Mouse (Mus musculus) lung, embryonic 16.5 days (tissue): ENCODE measurements at regions not wholly inside any gene's neighbourhood (a gene's known extent, or its start where the extent isn't known, plus 50 kb on each side); places are given as distances from the start of the nearest gene placed in this dataset.

Source experiments
- ATAC-seq: fragments of 200-750 bp; cut with Nextera tagmentation; 2 replicates; pipeline ENCODE4 v1.8.0; 2017; ENCODE audit warnings: low read depth, mild to moderate bottlenecking, moderate library complexity
- H3K27ac ChIP-seq: fragments of 300-500 bp; sonication (generic); 2 replicates; pipeline ENCODE4 v1.5.1; 2014; ENCODE audit warnings: mild to moderate bottlenecking, control low read depth, low read length
- H3K27me3 ChIP-seq: fragments of 300-500 bp; sonication (generic); 2 replicates; pipeline ENCODE4 v1.6.1; 2014; ENCODE audit warnings: low read depth, low read length, mixed read lengths; ENCODE audit not compliant: control insufficient read depth, insufficient read depth
- H3K36me3 ChIP-seq: fragments of 300-500 bp; sonication (generic); 2 replicates; pipeline ENCODE4 v1.6.1; 2014; ENCODE audit warnings: low read length; ENCODE audit not compliant: control insufficient read depth, insufficient read depth
- H3K4me1 ChIP-seq: fragments of 300-500 bp; sonication (generic); replicated peaks from 2 replicates; pipeline ENCODE4 v1.6.1; 2014; ENCODE audit warnings: low read length, mixed read lengths; ENCODE audit not compliant: control insufficient read depth, insufficient read depth
- H3K4me2 ChIP-seq: fragments of 300-500 bp; sonication (generic); 2 replicates; pipeline ENCODE4 v1.6.1; 2014; ENCODE audit warnings: low read depth, low read length, control low read depth
- H3K4me3 ChIP-seq: fragments of 300-500 bp; sonication (generic); 2 replicates; pipeline ENCODE4 v1.5.1; 2014; ENCODE audit warnings: mild to moderate bottlenecking, low read length, control low read depth
- H3K9ac ChIP-seq: fragments of 300-500 bp; sonication (generic); 2 replicates; pipeline ENCODE4 v1.6.1; 2014; ENCODE audit warnings: low read length, control low read depth
- H3K9me3 ChIP-seq: fragments of 300-500 bp; sonication (generic); 2 replicates; pipeline ENCODE4 v1.6.1; 2016; ENCODE audit warnings: low read length; ENCODE audit not compliant: control insufficient read depth
- WGBS: fragments of 180-500 bp; shearing (Covaris S2); extraction: QIAGEN DNeasy Blood & Tissue Kit; methylation state at CpG from one replicate; pipeline ENCODE4 v1.1.7; 2014; 5-methylcytosine and 5-hydroxymethylcytosine counted together

DNA sequence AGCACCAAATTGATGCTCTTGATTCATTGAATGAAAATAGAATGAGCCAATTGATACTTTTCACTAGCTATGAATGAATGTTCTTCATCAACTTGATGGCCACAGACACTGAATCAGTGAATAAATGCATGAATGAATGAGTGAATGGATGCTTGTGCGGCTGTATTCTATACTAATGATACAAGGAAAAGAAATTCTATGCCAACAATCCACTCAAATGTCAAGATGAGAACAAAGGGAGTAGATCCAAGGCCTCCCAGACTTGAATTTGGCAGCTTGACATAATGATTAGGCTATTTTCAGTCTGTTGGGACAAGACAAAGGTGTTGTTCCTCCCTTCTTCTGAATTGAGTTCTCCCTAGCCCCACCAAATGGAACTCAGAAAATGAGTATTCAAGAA is 393.1 kb downstream of the Btg1 start:
- H3K27me3 ChIP-seq, result no peaks in the 10 kb centered on the region
- no peak for ATAC-seq
- H3K4me1 ChIP-seq, result no peaks in the 10 kb centered on the region
- no peak overlapping the region for H3K27ac ChIP-seq
- no peaks in the 10 kb centered on the region for H3K36me3 ChIP-seq
- no peak overlapping the region for H3K4me3 ChIP-seq
- no peaks in the 10 kb centered on the region for H3K9me3 ChIP-seq
- no peak overlapping the region for H3K4me2 ChIP-seq
- no peak overlapping the region for H3K9ac ChIP-seq
- WGBS, result 85% methylated on average over 1 of the region's 1 CpGs

DNA sequence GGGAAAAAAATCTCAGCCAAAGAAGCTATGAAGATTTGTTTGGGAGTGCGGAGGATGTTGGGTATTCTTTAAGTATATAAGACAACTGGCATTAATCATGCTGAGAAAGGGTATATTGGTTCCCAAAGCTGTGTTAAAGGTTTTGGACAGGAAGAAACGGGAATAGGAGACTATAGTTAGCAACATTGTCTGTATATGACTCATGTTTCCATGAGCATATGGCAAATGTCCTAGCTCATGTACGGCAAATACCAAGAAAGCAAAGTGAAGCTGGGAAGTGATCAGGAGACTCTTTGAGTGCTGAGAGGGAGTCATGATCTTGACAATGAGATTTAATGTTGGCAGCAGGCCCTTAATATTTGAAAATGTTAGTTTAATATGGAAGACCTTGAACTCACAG is 401.8 kb downstream of the Btg1 start:
- Histone ChIP-seq H3K36me3 (no peaks in the 10 kb centered on the region), H3K27me3 (no peaks in the 10 kb centered on the region), H3K27ac (no peak overlapping the region), H3K9me3 (no peaks in the 10 kb centered on the region), H3K4me3 (no peak overlapping the region), H3K9ac (no peak overlapping the region), H3K4me1 (no peaks in the 10 kb centered on the region), H3K4me2 (no peak overlapping the region)
- no peak for ATAC-seq
- WGBS, result 53% methylated on average over 3 of the region's 3 CpGs

- no peak overlapping the region for H3K4me2 ChIP-seq
- H3K9ac ChIP-seq, result no peak overlapping the region
- no peaks in the 10 kb centered on the region for H3K4me1 ChIP-seq
- 72% methylated on average over 5 of the region's 5 CpGs for WGBS
- no peaks in the 10 kb centered on the region for H3K36me3 ChIP-seq
- H3K9me3 ChIP-seq, result no peaks in the 10 kb centered on the region
- H3K27me3 ChIP-seq, result no peaks in the 10 kb centered on the region
- H3K4me3 ChIP-seq, result no peak overlapping the region
- no peak overlapping the region for H3K27ac ChIP-seq
- ATAC-seq, result no peak
These were observed 412.0 kb downstream of the Btg1 start for GRCm38 (mm10) chr10:97028776-97029175.

- Histone ChIP-seq H3K4me3 (no peak overlapping the region), H3K4me1 (no peaks in the 10 kb centered on the region), H3K27me3 (no peaks in the 10 kb centered on the region), H3K9me3 (no peaks in the 10 kb centered on the region), H3K4me2 (no peak overlapping the region), H3K27ac (no peak overlapping the region), H3K36me3 (no peaks in the 10 kb centered on the region), H3K9ac (no peak overlapping the region)
- ATAC-seq, result no peak
- 81% methylated on average over 2 of the region's 2 CpGs for whole genome bisulfite sequencing
These were observed 414.2 kb downstream of the Btg1 start for GRCm38 (mm10) chr10:97030996-97031395.

GRCm38 (mm10) chr10:97035371-97035786 is 418.6 kb downstream of the Btg1 start:
- 32% methylated on average over 12 of the region's 12 CpGs for WGBS
- peak overlapping the region; percentile 37 for H3K4me2 ChIP-seq
- 0 out of 2 replicates have a peak overlapping the region, but pooled peaks have one; percentile 6 for H3K4me3 ChIP-seq
- H3K27me3 ChIP-seq, result no peaks in the 10 kb centered on the region
- no peak for ATAC-seq
- no peaks in the 10 kb centered on the region for H3K9me3 ChIP-seq
- no peak overlapping the region for H3K27ac ChIP-seq
- no peaks in the 10 kb centered on the region for H3K36me3 ChIP-seq
- H3K4me1 ChIP-seq, result no peaks in the 10 kb centered on the region
- H3K9ac ChIP-seq, result peak overlapping the region; percentile 45

GRCm38 (mm10) chr10:97038025-97038424 is 421.2 kb downstream of the Btg1 start:
- Histone ChIP-seq H3K36me3 (no peaks in the 10 kb centered on the region), H3K4me3 (no peak overlapping the region), H3K4me1 (no peaks in the 10 kb centered on the region), H3K4me2 (no peak overlapping the region), H3K27me3 (no peaks in the 10 kb centered on the region), H3K9me3 (no peaks in the 10 kb centered on the region), H3K27ac (no peak overlapping the region), H3K9ac (no peak overlapping the region)
- WGBS, result 52% methylated on average over 4 of the region's 4 CpGs
- ATAC-seq, result no peak

GRCm38 (mm10) chr10:97047566-97047965 is 430.8 kb downstream of the Btg1 start:
- H3K27ac ChIP-seq, result no peak overlapping the region
- WGBS, result 88% methylated on average over 2 of the region's 2 CpGs

DNA sequence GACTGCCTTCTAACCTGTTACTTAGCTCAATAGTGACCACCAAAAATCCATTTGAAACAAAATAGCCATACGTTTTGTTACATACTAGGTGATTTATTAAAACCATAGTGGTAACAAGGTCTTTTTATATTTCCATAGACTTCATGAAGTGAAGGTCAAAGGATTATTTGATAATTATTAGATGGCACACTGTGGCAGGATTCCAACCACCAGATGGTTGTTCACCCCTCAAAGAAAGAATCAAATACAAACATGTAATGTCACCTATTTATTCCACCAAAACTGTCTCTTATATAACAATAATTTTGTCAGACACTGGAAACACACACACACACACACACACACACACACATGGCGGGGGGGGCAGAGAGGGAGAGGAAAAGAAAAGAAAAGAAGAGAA is 431.2 kb downstream of the Btg1 start:
- Histone ChIP-seq H3K4me3 (no peak overlapping the region), H3K36me3 (no peaks in the 10 kb centered on the region), H3K9me3 (no peaks in the 10 kb centered on the region), H3K27ac (no peak overlapping the region), H3K27me3 (no peaks in the 10 kb centered on the region), H3K9ac (no peak overlapping the region), H3K4me1 (no peaks in the 10 kb centered on the region), H3K4me2 (no peak overlapping the region)
- 66% methylated on average over 2 of the region's 2 CpGs for WGBS
- ATAC-seq, result no peak

More at GRCm38 (mm10) chr10:97047566-97047965, 430.8 kb downstream of the Btg1 start:
- Histone ChIP-seq H3K4me3 (no peak overlapping the region), H3K9me3 (no peaks in the 10 kb centered on the region), H3K36me3 (no peaks in the 10 kb centered on the region), H3K9ac (no peak overlapping the region), H3K4me2 (no peak overlapping the region), H3K4me1 (no peaks in the 10 kb centered on the region), H3K27me3 (no peaks in the 10 kb centered on the region)
- ATAC-seq, result no peak

DNA sequence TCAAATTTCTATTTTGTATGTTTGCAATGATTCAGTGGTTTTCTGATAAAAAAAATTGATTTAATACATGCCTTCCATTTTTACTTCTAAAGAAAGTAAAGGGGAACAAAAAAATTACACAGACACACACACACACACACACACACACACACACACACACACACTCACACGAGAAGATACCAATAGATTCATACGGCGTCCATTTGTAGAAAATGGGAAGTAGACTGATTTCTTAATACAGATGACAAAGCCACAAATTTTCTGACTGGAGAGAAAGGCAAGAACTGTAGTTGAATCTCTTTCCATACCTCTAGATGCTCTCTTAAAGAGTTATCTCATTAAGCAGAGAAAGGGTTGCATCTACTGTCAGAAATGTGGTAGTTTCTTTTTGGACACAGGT is 424.9 kb upstream of the Dcn start:
- no peak overlapping the region for H3K9ac ChIP-seq
- no peaks in the 10 kb centered on the region for H3K9me3 ChIP-seq
- H3K4me3 ChIP-seq, result no peak overlapping the region
- WGBS, result 88% methylated on average over 3 of the region's 3 CpGs
- H3K4me1 ChIP-seq, result no peaks in the 10 kb centered on the region; the same call in 1 of the 2 replicates
- no peaks in the 10 kb centered on the region for H3K36me3 ChIP-seq
- no peak overlapping the region for H3K27ac ChIP-seq
- H3K4me2 ChIP-seq, result no peak overlapping the region
- ATAC-seq, result no peak
- H3K27me3 ChIP-seq, result no peaks in the 10 kb centered on the region

DNA sequence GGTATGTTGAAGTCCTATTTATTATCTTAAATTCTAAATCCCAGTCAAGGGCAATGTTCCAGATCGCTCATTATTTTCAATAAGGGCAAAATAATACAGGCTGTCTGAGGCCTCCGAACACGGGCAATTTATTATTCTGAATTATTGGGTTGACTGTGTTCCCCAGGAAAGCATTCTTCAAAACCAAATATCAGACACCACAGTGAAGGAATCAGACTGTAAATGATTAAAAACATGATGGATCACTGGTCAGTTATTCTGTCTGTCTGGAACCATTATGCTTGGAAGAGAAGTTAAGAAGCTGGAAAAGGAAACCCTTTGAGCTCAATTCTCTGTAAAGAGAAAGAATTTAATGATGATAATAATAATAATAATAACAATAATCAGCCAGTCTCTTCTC is 417.4 kb upstream of the Dcn start:
- no peaks in the 10 kb centered on the region for H3K27me3 ChIP-seq
- ATAC-seq, result no peak
- H3K27ac ChIP-seq, result no peak overlapping the region
- H3K4me3 ChIP-seq, result no peak overlapping the region
- no peak overlapping the region for H3K9ac ChIP-seq
- no peaks in the 10 kb centered on the region for H3K36me3 ChIP-seq
- H3K4me1 ChIP-seq, result no peaks in the 10 kb centered on the region; the same call in 1 of the 2 replicates
- H3K9me3 ChIP-seq, result no peaks in the 10 kb centered on the region
- WGBS, result 72% methylated on average over 3 of the region's 3 CpGs
- H3K4me2 ChIP-seq, result no peak overlapping the region
